Mouse (Mus musculus) bone marrow, adult 2 months (tissue): ENCODE data around the gene Acox3.

Source experiments
- CTCF ChIP-seq: fragments of 200-500 bp; IDR thresholded peaks from 2 replicates; pipeline ENCODE4 v1.5.1; 2011; ENCODE audit warnings: low read length, control low read depth; ENCODE audit not compliant: control insufficient read depth, insufficient read depth
- POLR2A ChIP-seq: fragments of 200-500 bp; IDR thresholded peaks from 2 replicates; pipeline ENCODE4 v1.6.1; 2011; ENCODE audit warnings: low read depth, mild to moderate bottlenecking, control low read depth, low read length, borderline replicate concordance; ENCODE audit not compliant: control insufficient read depth

DNA sequence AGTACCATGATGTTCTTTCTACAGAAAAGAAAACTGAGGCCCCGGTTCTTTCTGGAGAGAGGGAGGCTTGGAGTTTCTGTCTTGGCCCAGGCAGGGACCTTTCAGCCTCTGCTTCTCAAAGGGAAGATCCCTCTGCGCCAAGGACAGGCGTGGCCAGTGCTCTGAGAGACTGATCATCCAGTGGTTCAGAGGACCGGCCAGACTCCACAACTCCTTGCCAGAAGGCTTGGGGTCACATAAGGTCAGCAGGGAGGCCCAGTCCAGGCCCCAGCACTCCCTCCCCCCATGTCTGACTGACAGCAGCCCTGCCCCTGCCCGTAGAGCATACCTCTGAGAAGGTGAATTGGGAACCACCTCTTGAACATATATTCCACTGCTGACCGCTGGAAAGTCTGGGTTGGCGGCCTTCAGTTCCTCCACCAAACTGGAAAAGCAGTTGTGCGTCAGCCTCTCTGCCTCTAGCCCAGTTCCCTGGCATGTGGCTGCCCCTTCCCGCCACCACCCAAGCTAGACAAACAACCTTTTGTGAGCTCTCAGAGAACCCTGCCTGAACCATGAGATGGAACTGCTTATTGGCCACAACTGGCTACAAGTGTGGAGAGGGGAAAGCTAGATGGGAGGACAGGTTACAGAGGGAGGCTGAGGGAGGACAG, 71.0 kb downstream of the Acox3 start:
- TF ChIP-seq CTCF (no peak), POLR2A (no peak)
